Mouse (Mus musculus) forebrain, embryonic 14.5 days (tissue): ENCODE results near the gene Pard6b. TPM values are rescaled to one million over a fixed set of nuclear protein-coding genes. Genes with fewer than 3 reads are reported as not detected.

Experiments
- ATAC-seq: fragments of 200-750 bp; cut with Nextera tagmentation; 2 replicates; pipeline ENCODE4 v1.8.0; 2017; ENCODE audit warnings: mild to moderate bottlenecking, moderate library complexity
- DNase-seq: peaks from one replicate; pipeline ENCODE4 v3.0.0-alpha.2; 2015; ENCODE audit warnings: low spot score
- H3K27ac ChIP-seq: fragments of 300-500 bp; sonication (generic); 2 replicates; pipeline ENCODE4 v1.5.1; 2014; ENCODE audit warnings: low read depth, mild to moderate bottlenecking, control low read depth, low read length, moderate library complexity
- H3K27me3 ChIP-seq: fragments of 300-500 bp; sonication (generic); replicated peaks from 2 replicates; pipeline ENCODE4 v1.6.1; 2014; ENCODE audit warnings: low read length, control low read depth, mixed read lengths; ENCODE audit not compliant: control insufficient read depth, insufficient read depth
- H3K36me3 ChIP-seq: fragments of 300-500 bp; sonication (generic); 2 replicates; pipeline ENCODE4 v1.6.1; 2014; ENCODE audit warnings: low read length, control low read depth; ENCODE audit not compliant: control insufficient read depth, insufficient read depth
- H3K4me1 ChIP-seq: fragments of 300-500 bp; sonication (generic); 2 replicates; pipeline ENCODE4 v1.6.1; 2014; ENCODE audit warnings: antibody characterized with exemption, low read length, control low read depth; ENCODE audit not compliant: control insufficient read depth, insufficient read depth
- H3K4me2 ChIP-seq: fragments of 300-500 bp; sonication (generic); 2 replicates; pipeline ENCODE4 v1.6.1; 2014; ENCODE audit warnings: mild to moderate bottlenecking, control low read depth, low read length
- H3K4me3 ChIP-seq: fragments of 300-500 bp; sonication (generic); 2 replicates; pipeline ENCODE4 v1.5.1; 2014; ENCODE audit warnings: low read depth, low read length, control low read depth
- H3K9ac ChIP-seq: fragments of 300-500 bp; sonication (generic); 2 replicates; pipeline ENCODE4 v1.6.1; 2014; ENCODE audit warnings: mild to moderate bottlenecking, low read length, control low read depth, moderate library complexity
- H3K9me3 ChIP-seq: fragments of 300-500 bp; sonication (generic); replicated peaks from 2 replicates; pipeline ENCODE4 v1.6.1; 2016; ENCODE audit warnings: low read length, control low read depth, mixed read lengths; ENCODE audit not compliant: control insufficient read depth
- WGBS: fragments of 180-500 bp; shearing (Covaris S2); extraction: QIAGEN DNeasy Blood & Tissue Kit; methylation state at CpG from one replicate; pipeline ENCODE4 v1.1.7; 2014; 5-methylcytosine and 5-hydroxymethylcytosine counted together
- polyA plus RNA-seq: library from polyadenylated mRNA; unstranded; fragments of >200 nt; fragmentation: Nextera tagmentation; extraction: Ambion mirVana; gene quantifications from 2 replicates; pipeline ENCODE4 v1.2.1, GENCODE M21; 2014

The Pard6b gene
- polyA plus RNA-seq, 1 experiment from 2014 or later, result 5.0 TPM

DNA sequence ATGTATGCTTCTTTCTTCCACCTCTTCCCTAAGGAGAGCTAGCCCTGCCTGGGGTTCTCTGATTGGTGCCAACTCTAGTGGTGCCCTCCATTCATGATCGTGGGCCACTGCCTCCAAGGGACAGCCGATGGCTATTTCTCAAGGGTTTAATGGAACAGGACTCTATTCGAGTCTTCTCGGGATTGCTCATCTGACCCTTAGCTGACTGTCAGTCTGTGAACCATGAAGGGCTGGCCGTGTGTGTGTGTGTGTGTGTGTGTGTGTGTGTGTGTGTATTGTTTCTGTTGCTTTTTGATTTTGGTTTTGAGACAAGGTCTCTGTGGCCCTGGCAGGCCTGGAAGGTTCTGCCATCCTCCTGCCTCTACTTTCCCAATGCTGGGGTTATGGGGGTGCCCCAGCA is 7.1 kb upstream of the Pard6b start:
- 81% methylated on average over 5 of the region's 5 CpGs for WGBS
- Histone ChIP-seq H3K36me3 (no peaks in the 10 kb centered on the region), H3K9ac (no peak overlapping the region), H3K4me1 (0 out of 2 replicates have a peak, but pooled peaks cover 4% of the 10 kb centered on the region), H3K27ac (no peak overlapping the region), H3K4me3 (no peak overlapping the region), H3K27me3 (no peaks in the 10 kb centered on the region), H3K9me3 (no peaks in the 10 kb centered on the region), H3K4me2 (no peak overlapping the region)
- ATAC-seq (no peak), DNase-seq (no peak)

GRCm38 (mm10) chr2:168074457-168074856 is 6.3 kb upstream of the Pard6b start:
- ATAC-seq, result no peak
- H3K4me3 ChIP-seq, result no peak overlapping the region
- WGBS, result 62% methylated on average over 3 of the region's 3 CpGs
- 0 out of 2 replicates have a peak, but pooled peaks cover 4% of the 10 kb centered on the region for H3K4me1 ChIP-seq
- H3K27ac ChIP-seq, result no peak overlapping the region
- no peaks in the 10 kb centered on the region for H3K36me3 ChIP-seq
- no peak for DNase-seq
- no peaks in the 10 kb centered on the region for H3K9me3 ChIP-seq
- H3K4me2 ChIP-seq, result no peak overlapping the region
- H3K9ac ChIP-seq, result no peak overlapping the region
- H3K27me3 ChIP-seq, result no peaks in the 10 kb centered on the region

- no peak overlapping the region for H3K4me2 ChIP-seq
- WGBS, result 81% methylated on average over 20 of the region's 20 CpGs
- H3K4me1 ChIP-seq, result peaks cover 7% of the 10 kb centered on the region; the same call in 1 of the 2 replicates
- H3K9me3 ChIP-seq, result no peaks in the 10 kb centered on the region
- no peak overlapping the region for H3K27ac ChIP-seq
- no peaks in the 10 kb centered on the region for H3K36me3 ChIP-seq
- H3K9ac ChIP-seq, result no peak overlapping the region
- H3K27me3 ChIP-seq, result no peaks in the 10 kb centered on the region
- H3K4me3 ChIP-seq, result no peak overlapping the region
- no peak for ATAC-seq
- no peak for DNase-seq
Observed at GRCm38 (mm10) chr2:168076840-168077576, 3.8 kb upstream of the Pard6b start.

- DNase-seq (no peak), ATAC-seq (no peak)
- H3K9me3 ChIP-seq, result no peaks in the 10 kb centered on the region
- no peak overlapping the region for H3K9ac ChIP-seq
- H3K27me3 ChIP-seq, result no peaks in the 10 kb centered on the region; the same call in 1 of the 2 replicates
- no peaks in the 10 kb centered on the region for H3K36me3 ChIP-seq
- H3K4me2 ChIP-seq, result no peak overlapping the region
- H3K27ac ChIP-seq, result no peak overlapping the region
- H3K4me1 ChIP-seq, result peaks cover 10% of the 10 kb centered on the region
- H3K4me3 ChIP-seq, result no peak overlapping the region
- 49% methylated on average over 15 of the region's 15 CpGs for WGBS
Observed at GRCm38 (mm10) chr2:168078107-168078830, 2.5 kb upstream of the Pard6b start.

DNA sequence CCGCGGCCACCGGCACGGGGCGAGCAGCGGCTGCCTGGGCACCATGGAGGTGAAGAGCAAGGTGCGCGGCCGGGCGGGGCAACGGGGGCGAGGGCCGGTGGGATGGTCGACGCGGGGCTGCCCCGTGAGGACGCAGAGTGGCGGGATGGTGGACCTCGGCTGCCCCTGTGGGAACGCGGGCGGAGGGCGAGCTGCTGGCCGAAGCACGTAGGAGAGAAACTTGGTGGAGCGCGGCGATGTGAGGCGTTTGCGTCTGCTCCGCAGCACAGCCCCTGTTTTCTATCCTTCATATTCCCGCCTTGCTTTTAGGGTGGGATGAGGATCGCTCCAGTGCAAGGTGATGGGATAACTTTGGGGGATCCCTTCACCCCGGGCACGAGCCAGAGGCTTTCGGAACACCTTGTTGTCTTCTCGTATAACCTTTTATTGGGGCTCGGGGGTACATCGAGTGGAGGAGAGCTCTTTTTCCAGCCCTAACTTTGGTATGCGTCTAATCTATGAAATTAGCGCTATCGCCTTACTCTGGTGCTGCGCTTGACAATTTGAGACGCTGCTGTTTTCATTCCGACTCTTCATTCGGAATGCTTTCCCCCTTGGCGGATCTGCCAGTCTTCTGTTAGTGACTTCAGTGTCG is 612 bp downstream of the Pard6b start:
- Histone ChIP-seq H3K36me3 (no peaks in the 10 kb centered on the region), H3K9me3 (no peaks in the 10 kb centered on the region), H3K4me2 (peak overlapping the region; percentile 89), H3K4me1 (peaks cover 10% of the 10 kb centered on the region), H3K27me3 (no peaks in the 10 kb centered on the region; the same call in 1 of the 2 replicates), H3K4me3 (peak overlapping the region; percentile 81), H3K27ac (peak overlapping the region; percentile 84; the same call in 1 of the 2 replicates), H3K9ac (peak overlapping the region; percentile 77)
- DNase-seq, result peak; percentile 45
- WGBS, result under 1% methylated on average over 46 of the region's 49 CpGs
- no peak for ATAC-seq

GRCm38 (mm10) chr2:168081933-168082306 is 1.1 kb downstream of the Pard6b start:
- no peaks in the 10 kb centered on the region; the same call in 1 of the 2 replicates for H3K27me3 ChIP-seq
- peak overlapping the region; percentile 81 for H3K4me3 ChIP-seq
- ATAC-seq (no peak), DNase-seq (no peak)
- no peaks in the 10 kb centered on the region for H3K9me3 ChIP-seq
- peak overlapping the region; percentile 77 for H3K9ac ChIP-seq
- H3K36me3 ChIP-seq, result no peaks in the 10 kb centered on the region
- peak overlapping the region; percentile 89 for H3K4me2 ChIP-seq
- WGBS, result 2% methylated on average over 14 of the region's 14 CpGs
- peaks cover 10% of the 10 kb centered on the region for H3K4me1 ChIP-seq
- no peak overlapping the region for H3K27ac ChIP-seq

DNA sequence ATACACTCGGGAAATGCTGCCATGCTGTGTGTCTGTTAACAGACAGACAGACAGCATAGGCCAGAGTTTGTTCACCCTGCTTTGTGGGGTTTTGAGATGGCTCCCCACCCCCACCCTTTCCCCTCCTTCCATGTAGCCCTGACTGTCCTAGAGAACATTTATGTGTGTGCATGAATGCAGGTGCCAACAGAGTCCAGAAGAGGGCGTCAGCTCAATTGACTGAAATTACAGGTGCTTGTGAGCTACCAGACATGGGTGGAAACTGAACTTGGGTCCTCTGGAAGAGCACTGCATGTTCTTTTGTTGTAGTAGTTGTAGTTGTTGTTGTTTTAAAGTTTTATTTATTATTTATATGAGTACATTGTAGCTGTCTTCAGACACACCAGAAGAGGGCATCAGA is 2.8 kb downstream of the Pard6b start:
- DNase-seq, result no peak
- H3K4me3 ChIP-seq, result no peak overlapping the region
- H3K36me3 ChIP-seq, result 0 out of 2 replicates have a peak, but pooled peaks cover 3% of the 10 kb centered on the region
- no peaks in the 10 kb centered on the region for H3K9me3 ChIP-seq
- no peak for ATAC-seq
- no peaks in the 10 kb centered on the region; the same call in 1 of the 2 replicates for H3K27me3 ChIP-seq
- H3K9ac ChIP-seq, result no peak overlapping the region
- H3K4me1 ChIP-seq, result peaks cover 10% of the 10 kb centered on the region
- no peak overlapping the region for H3K27ac ChIP-seq
- H3K4me2 ChIP-seq, result no peak overlapping the region
- WGBS, result 79% methylated on average over 2 of the region's 2 CpGs

DNA sequence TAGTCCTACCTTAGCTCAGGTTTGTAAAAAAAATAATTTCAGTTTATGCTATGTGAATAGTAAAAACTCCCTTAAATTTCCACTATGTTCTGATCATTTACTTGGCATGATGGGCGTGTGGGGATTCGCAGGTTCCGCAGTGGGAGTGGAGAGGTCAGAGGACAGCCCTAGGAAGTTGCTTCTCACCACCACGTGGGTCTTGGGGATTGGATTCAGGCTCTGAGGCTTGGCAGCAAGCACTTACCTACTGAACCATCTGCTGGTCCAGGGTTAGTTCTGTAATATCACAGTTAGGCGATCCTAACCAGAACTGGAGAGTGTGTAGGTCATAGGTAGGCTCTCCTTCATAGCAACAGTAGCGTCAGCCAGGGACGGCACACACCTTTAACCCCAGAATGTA is 3.4 kb downstream of the Pard6b start:
- no peaks in the 10 kb centered on the region for H3K9me3 ChIP-seq
- H3K9ac ChIP-seq, result no peak overlapping the region
- peaks cover 10% of the 10 kb centered on the region for H3K4me1 ChIP-seq
- H3K4me2 ChIP-seq, result no peak overlapping the region
- no peaks in the 10 kb centered on the region; the same call in 1 of the 2 replicates for H3K27me3 ChIP-seq
- no peak overlapping the region for H3K27ac ChIP-seq
- ATAC-seq (no peak), DNase-seq (no peak)
- 92% methylated on average over 7 of the region's 7 CpGs for WGBS
- H3K36me3 ChIP-seq, result 0 out of 2 replicates have a peak, but pooled peaks cover 3% of the 10 kb centered on the region
- H3K4me3 ChIP-seq, result no peak overlapping the region
